ENCODE assay signal across 8 mouse cellular contexts in the genomic region with DNA sequence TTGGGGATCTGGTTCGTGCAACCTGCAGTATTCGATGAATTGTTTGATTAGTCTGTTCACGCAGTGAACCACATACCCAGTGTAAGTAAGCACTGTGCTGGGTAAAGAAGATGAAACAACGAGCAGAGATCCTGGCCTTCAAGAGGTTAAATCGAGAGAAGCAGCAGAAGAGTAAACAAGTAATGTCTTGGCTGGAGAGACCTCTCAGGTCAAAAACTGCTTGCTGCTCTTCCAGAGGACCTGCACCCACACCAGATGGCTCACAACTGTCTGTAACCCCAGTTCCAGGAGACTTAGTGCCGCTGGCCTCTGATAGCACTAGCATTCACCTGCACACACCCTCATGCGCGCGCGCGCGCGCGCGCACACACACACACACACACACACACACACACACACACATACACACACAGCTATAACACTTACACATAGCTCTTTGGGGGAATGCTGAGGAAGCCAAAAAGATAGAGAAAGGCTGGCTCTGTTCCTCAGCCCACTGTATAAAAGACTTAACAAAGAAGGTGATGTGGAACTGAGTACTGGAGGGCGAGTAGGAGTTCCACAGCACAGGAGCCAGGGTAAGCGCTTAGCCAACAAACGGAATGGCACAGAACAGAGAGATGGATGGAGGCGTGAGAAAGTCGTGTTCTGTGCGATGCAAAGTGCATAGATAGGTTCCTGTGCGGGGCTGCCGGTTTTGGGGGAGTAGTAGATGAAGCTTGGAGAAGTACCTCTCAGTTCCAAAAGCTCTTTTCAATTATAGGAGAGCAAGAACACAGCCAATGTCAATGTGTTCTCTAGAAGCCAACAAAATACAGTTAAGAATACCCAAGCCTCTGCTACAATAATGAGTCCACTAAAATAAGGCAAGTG. TPM values are rescaled to one million over a fixed set of nuclear protein-coding genes. Genes with fewer than 3 reads are reported as not detected.
DNase-seq lines count a peak whose midpoint lies in the region; ATAC-seq lines count a peak whose summit lies in the region.

No protein-coding gene starts in this region.

- peak; percentile 34 for DNase-seq in urinary bladder, postnatal 14 days (ENCODE audit: low spot score)
- DNase-seq in urinary bladder, postnatal 4 days (ENCODE audit: low spot score in 2 of 2) = no peak
- DNase-seq in cerebellum, adult 9-10 months = peak; percentile 81
- peak; percentile 19 to 42 for DNase-seq in layer of hippocampus, postnatal 25 days (ENCODE audit: extremely low spot score in 1 of 2, low spot score in 1 of 2)
- DNase-seq in adrenal gland, postnatal 4 days (ENCODE audit: low spot score in 2 of 2) = no peak

- peak overlapping the region; percentile 83 to 98 for H3K4me3 ChIP-seq in heart, embryonic 14.5 days (ENCODE audit: control insufficient read depth in 1 of 2, insufficient read depth in 1 of 2, low read depth in 1 of 2, low read length in 2 of 2)
- H3K4me3 ChIP-seq in macrophage (ENCODE audit: inconsistent target) = peak overlapping the region; percentile 68
- H3K4me3 ChIP-seq in stomach, embryonic 14.5 days (ENCODE audit: low read depth, low read length) = peak overlapping the region; percentile 99

- H3K79me2 ChIP-seq in macrophage (ENCODE audit: inconsistent target) = peaks cover 79% of the 10 kb centered on the region

- peak overlapping the region; percentile 87 to 92 for H3K27ac ChIP-seq in heart, embryonic 14.5 days (replicated peaks in 1 of 2; ENCODE audit: control insufficient read depth in 1 of 2, insufficient read depth in 1 of 2, low read depth in 2 of 2, low read length in 2 of 2)
- peak overlapping the region; percentile 80 for H3K27ac ChIP-seq in macrophage
- H3K27ac ChIP-seq in stomach, embryonic 14.5 days (ENCODE audit: low read length) = peak overlapping the region; percentile 88

- WGBS in heart, embryonic 14.5 days = 1% methylated on average over 23 of the region's 23 CpGs
- WGBS in macrophage (ENCODE audit: missing documents) = 6% methylated on average over 22 of the region's 23 CpGs
- WGBS in stomach, embryonic 14.5 days = 2% methylated on average over 23 of the region's 23 CpGs

- no peaks in the 10 kb centered on the region for H3K27me3 ChIP-seq in heart, embryonic 14.5 days (ENCODE audit: control insufficient read depth, insufficient read depth, low read length)
- H3K27me3 ChIP-seq in stomach, embryonic 14.5 days (ENCODE audit: control insufficient read depth, insufficient read depth, low read length) = no peaks in the 10 kb centered on the region

- H3K9me3 ChIP-seq in heart, embryonic 14.5 days (ENCODE audit: control insufficient read depth, low read length) = no peaks in the 10 kb centered on the region
- H3K9me3 ChIP-seq in stomach, embryonic 14.5 days (ENCODE audit: control insufficient read depth, low read depth, low read length) = no peaks in the 10 kb centered on the region

- ATAC-seq in heart, embryonic 14.5 days (ENCODE audit: insufficient number of reproducible peaks, insufficient read depth, low FRiP score, low read depth) = no peak
- peak; percentile 51 for ATAC-seq in stomach, embryonic 14.5 days (ENCODE audit: insufficient number of reproducible peaks, insufficient read depth, low FRiP score, low read depth)

- peaks cover 7 to 30% of the 10 kb centered on the region in 2 experiments for H3K4me1 ChIP-seq in heart, embryonic 14.5 days (ENCODE audit: control insufficient read depth in 2 of 2, insufficient read depth in 2 of 2, low read length in 2 of 2)
- peaks cover 14% of the 10 kb centered on the region for H3K4me1 ChIP-seq in stomach, embryonic 14.5 days (ENCODE audit: control insufficient read depth, insufficient read depth, low read length)

- peak overlapping the region; percentile 90 for H3K4me2 ChIP-seq in heart, embryonic 14.5 days (ENCODE audit: low read length)
- peak overlapping the region; percentile 64 for H3K4me2 ChIP-seq in stomach, embryonic 14.5 days (replicated peaks; ENCODE audit: low read depth, low read length)

- peak overlapping the region; percentile 76 for H3K9ac ChIP-seq in heart, embryonic 14.5 days (ENCODE audit: low read length)
- peak overlapping the region; percentile 11; the same call in 1 of the 2 replicates for H3K9ac ChIP-seq in stomach, embryonic 14.5 days (replicated peaks; ENCODE audit: low read depth, low read length)

- no peaks in the 10 kb centered on the region for H3K36me3 ChIP-seq in heart, embryonic 14.5 days (ENCODE audit: control insufficient read depth, insufficient read depth, low read length)
- H3K36me3 ChIP-seq in macrophage (ENCODE audit: inconsistent target) = no peaks in the 10 kb centered on the region
- H3K36me3 ChIP-seq in stomach, embryonic 14.5 days (ENCODE audit: control insufficient read depth, insufficient read depth, low read length) = no peaks in the 10 kb centered on the region

RNA-seq across cellular contexts. Expression of gene Grb2, which starts 0.8 kb away (rescaled TPM):
- 59.4 and 63.9 TPM in 2 replicates for polyA plus RNA-seq in heart, embryonic 14.5 days (2014; fragmentation: Nextera tagmentation; extraction: Ambion mirVana)
- total RNA-seq in layer of hippocampus, postnatal 25 days (2021) = 100 to 1,000 TPM; 188 to 210 TPM
- total RNA-seq in macrophage (2018; cell fraction: chromatin; rRNA removed) = 100 to 1,000 TPM in 21 of 26 experiments, 10 to 100 TPM in 5; 37.2 to 266 (median 136) TPM
- 100 to 1,000 TPM; 294 to 727 (median 469) TPM for total RNA-seq in macrophage (2018; cell fraction: cytosol; rRNA removed)
- total RNA-seq in macrophage (2018; cell fraction: nucleus; rRNA removed) = 100 to 1,000 TPM in 25 of 26 experiments, 10 to 100 TPM in 1; 87.0 to 291 (median 183) TPM
- 265 to 522 TPM (median 418 TPM) in 3 replicates for polyA plus RNA-seq in macrophage (2018)
- polyA plus RNA-seq in stomach, embryonic 14.5 days (2014; fragmentation: Nextera tagmentation; extraction: Ambion mirVana) = 39.6 and 55.0 TPM in 2 replicates
- total RNA-seq in adrenal gland, postnatal 4 days (2021) = 100 to 1,000 TPM; 116 to 135 TPM

RNA-seq across cellular contexts. Expression of gene Tmem94, which starts 56.0 kb away (rescaled TPM):
- polyA plus RNA-seq in heart, embryonic 14.5 days (2014; fragmentation: Nextera tagmentation; extraction: Ambion mirVana) = 27.1 and 28.7 TPM in 2 replicates
- total RNA-seq in layer of hippocampus, postnatal 25 days (2021) = 10 to 100 TPM; 44.5 to 51.1 TPM
- 10 to 100 TPM in 22 of 26 experiments, 1 to 10 TPM in 4; 5.9 to 55.5 (median 26.5) TPM for total RNA-seq in macrophage (2018; cell fraction: chromatin; rRNA removed)
- total RNA-seq in macrophage (2018; cell fraction: cytosol; rRNA removed) = 10 to 100 TPM; 17.6 to 35.8 (median 23.4) TPM
- 10 to 100 TPM in 24 of 26 experiments, 1 to 10 TPM in 2; 7.9 to 36.8 (median 24.3) TPM for total RNA-seq in macrophage (2018; cell fraction: nucleus; rRNA removed)
- 13.8 to 22.4 TPM (median 14.1 TPM) in 3 replicates for polyA plus RNA-seq in macrophage (2018)
- polyA plus RNA-seq in stomach, embryonic 14.5 days (2014; fragmentation: Nextera tagmentation; extraction: Ambion mirVana) = 13.7 and 17.0 TPM in 2 replicates
- 10 to 100 TPM; 67.4 to 71.0 TPM for total RNA-seq in adrenal gland, postnatal 4 days (2021)

Comparison
In these comparisons a context has a peak if more than half of its experiments do, and no peak if none do; other contexts are left out.
1. DNase-seq: peak in urinary bladder, postnatal 14 days (single experiment), cerebellum, adult 9-10 months (single experiment) and layer of hippocampus, postnatal 25 days (2 of 2); none in urinary bladder, postnatal 4 days (0 of 2) and adrenal gland, postnatal 4 days (0 of 2).
2. Peak in every context shown above with its lines, with median percentiles within 50 percentile points of each other: H3K27ac ChIP-seq and H3K4me3 ChIP-seq.